Mouse (Mus musculus) forebrain, embryonic 14.5 days (tissue): Measurements from ENCODE around the gene Ezh1. TPM values are rescaled to one million over a fixed set of nuclear protein-coding genes. Genes with fewer than 3 reads are reported as not detected.
A peak's percentile ranks its signal among the peaks of the same experiment; 100 is the strongest.

ENCODE experiments used
- ATAC-seq: fragments of 200-750 bp; cut with Nextera tagmentation; 2 replicates; pipeline ENCODE4 v1.8.0; 2017; ENCODE audit warnings: mild to moderate bottlenecking, moderate library complexity
- DNase-seq: peaks from one replicate; pipeline ENCODE4 v3.0.0-alpha.2; 2015; ENCODE audit warnings: low spot score
- H3K27ac ChIP-seq: fragments of 300-500 bp; sonication (generic); 2 replicates; pipeline ENCODE4 v1.5.1; 2014; ENCODE audit warnings: low read depth, mild to moderate bottlenecking, control low read depth, low read length, moderate library complexity
- H3K27me3 ChIP-seq: fragments of 300-500 bp; sonication (generic); replicated peaks from 2 replicates; pipeline ENCODE4 v1.6.1; 2014; ENCODE audit warnings: low read length, control low read depth, mixed read lengths; ENCODE audit not compliant: control insufficient read depth, insufficient read depth
- H3K36me3 ChIP-seq: fragments of 300-500 bp; sonication (generic); 2 replicates; pipeline ENCODE4 v1.6.1; 2014; ENCODE audit warnings: low read length, control low read depth; ENCODE audit not compliant: control insufficient read depth, insufficient read depth
- H3K4me1 ChIP-seq: fragments of 300-500 bp; sonication (generic); 2 replicates; pipeline ENCODE4 v1.6.1; 2014; ENCODE audit warnings: antibody characterized with exemption, low read length, control low read depth; ENCODE audit not compliant: control insufficient read depth, insufficient read depth
- H3K4me2 ChIP-seq: fragments of 300-500 bp; sonication (generic); 2 replicates; pipeline ENCODE4 v1.6.1; 2014; ENCODE audit warnings: mild to moderate bottlenecking, control low read depth, low read length
- H3K4me3 ChIP-seq: fragments of 300-500 bp; sonication (generic); 2 replicates; pipeline ENCODE4 v1.5.1; 2014; ENCODE audit warnings: low read depth, low read length, control low read depth
- H3K9ac ChIP-seq: fragments of 300-500 bp; sonication (generic); 2 replicates; pipeline ENCODE4 v1.6.1; 2014; ENCODE audit warnings: mild to moderate bottlenecking, low read length, control low read depth, moderate library complexity
- H3K9me3 ChIP-seq: fragments of 300-500 bp; sonication (generic); replicated peaks from 2 replicates; pipeline ENCODE4 v1.6.1; 2016; ENCODE audit warnings: low read length, control low read depth, mixed read lengths; ENCODE audit not compliant: control insufficient read depth
- WGBS: fragments of 180-500 bp; shearing (Covaris S2); extraction: QIAGEN DNeasy Blood & Tissue Kit; methylation state at CpG from one replicate; pipeline ENCODE4 v1.1.7; 2014; 5-methylcytosine and 5-hydroxymethylcytosine counted together
- polyA plus RNA-seq: library from polyadenylated mRNA; unstranded; fragments of >200 nt; fragmentation: Nextera tagmentation; extraction: Ambion mirVana; gene quantifications from 2 replicates; pipeline ENCODE4 v1.2.1, GENCODE M21; 2014

Ezh1 gene
- polyA plus RNA-seq, 1 experiment from 2014 or later: 16.1 TPM

DNA sequence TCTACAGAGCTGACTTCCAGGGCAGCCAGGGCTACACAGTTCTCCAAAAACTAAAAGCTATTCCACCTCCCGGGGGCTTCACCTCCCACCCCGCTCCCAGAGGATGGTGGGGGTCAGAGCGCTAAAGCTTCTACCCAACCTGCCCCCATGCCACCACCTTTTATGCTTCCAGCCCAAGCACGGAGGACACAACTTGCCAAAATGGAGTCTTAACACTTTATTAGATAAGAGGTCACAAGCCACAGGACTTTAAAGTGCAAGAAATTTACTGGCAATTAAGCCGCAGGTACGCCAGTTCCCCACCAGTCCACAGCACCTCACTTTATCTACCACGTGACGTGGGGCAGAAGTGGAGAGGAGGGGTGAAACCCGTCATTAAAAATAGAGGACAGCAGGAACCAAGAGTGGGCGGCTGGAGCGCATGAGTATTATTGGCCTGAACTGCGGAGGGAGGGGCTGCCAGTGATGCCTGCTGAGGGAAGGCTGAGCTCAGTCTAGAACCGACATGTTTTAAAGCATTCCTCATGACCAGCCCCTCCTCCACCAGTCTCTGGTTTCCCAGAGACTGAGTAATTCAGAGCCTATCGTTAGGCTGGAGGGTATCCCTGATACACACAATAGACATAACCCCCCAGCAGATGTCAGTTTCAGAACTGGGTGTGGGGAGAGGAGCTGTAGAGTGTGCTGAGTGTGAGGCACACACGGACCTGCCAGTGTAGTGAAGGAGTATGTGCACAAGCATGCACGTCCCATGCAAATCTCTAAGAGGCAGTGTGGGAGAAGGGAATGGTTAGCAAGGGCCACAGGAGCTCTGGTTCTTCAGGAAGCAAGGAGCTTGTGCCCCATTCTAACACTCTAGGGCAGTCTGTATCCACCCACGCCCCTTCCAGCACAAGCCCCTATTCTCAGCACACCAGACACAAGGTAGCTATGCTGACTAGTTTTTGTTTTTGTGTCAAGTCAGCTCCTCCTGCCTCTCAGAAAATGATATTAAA, 35.1 kb downstream of the Ezh1 start:
- Histone ChIP-seq H3K4me1 (peaks cover 3% of the 10 kb centered on the region), H3K4me2 (no peak overlapping the region), H3K9me3 (no peaks in the 10 kb centered on the region), H3K4me3 (no peak overlapping the region), H3K27me3 (no peaks in the 10 kb centered on the region), H3K36me3 (peaks cover 9% of the 10 kb centered on the region), H3K27ac (no peak overlapping the region), H3K9ac (no peak overlapping the region)
- DNase-seq: no peak
- 56% methylated on average over 17 of the region's 17 CpGs for WGBS
- ATAC-seq: no peak

DNA sequence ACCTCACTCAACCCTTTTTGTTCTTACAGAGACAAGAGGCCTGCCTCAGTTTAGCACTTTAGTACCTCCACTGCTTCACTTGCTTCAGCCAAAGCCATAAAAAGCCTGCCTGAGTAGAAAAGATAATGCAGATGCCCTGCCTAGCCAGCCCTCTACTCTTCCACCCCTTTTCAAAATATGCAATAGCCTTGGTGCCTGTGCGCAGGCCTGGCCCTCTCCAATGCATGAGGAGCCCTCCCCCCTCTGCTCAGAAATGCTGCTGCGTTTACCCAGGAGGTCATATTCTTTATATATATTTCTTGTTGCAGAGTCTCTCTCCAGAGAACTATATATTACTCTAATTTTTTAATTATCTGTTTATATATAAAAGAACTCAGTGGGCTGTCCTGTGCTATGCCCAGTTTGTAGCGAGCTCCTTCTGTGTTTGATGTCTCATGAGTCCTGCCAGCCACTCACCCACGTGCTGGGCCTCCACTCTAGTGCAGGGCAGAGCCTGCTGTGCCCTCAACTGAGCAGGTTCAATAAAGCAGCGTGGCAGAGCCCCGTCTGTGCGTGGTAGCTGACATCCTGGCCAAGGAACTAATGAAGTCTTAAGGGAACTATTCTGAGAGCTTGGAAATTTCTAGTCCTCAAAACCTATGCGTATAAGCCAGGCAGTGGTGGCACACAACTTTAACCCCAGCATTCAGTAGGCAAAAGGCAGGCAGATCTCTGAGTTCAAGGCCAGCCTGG, 35.9 kb downstream of the Ezh1 start:
- DNase-seq (no peak), ATAC-seq (peak; percentile 46; the same call in 1 of the 2 replicates)
- H3K36me3 ChIP-seq: peaks cover 9% of the 10 kb centered on the region
- peaks cover 3% of the 10 kb centered on the region for H3K4me1 ChIP-seq
- no peaks in the 10 kb centered on the region for H3K27me3 ChIP-seq
- no peak overlapping the region for H3K4me2 ChIP-seq
- peak overlapping the region; percentile 71 for H3K27ac ChIP-seq
- H3K4me3 ChIP-seq: no peak overlapping the region
- WGBS: 54% methylated on average over 8 of the region's 8 CpGs
- H3K9ac ChIP-seq: peak overlapping the region; percentile 21; the same call in 1 of the 2 replicates
- no peaks in the 10 kb centered on the region for H3K9me3 ChIP-seq

DNA sequence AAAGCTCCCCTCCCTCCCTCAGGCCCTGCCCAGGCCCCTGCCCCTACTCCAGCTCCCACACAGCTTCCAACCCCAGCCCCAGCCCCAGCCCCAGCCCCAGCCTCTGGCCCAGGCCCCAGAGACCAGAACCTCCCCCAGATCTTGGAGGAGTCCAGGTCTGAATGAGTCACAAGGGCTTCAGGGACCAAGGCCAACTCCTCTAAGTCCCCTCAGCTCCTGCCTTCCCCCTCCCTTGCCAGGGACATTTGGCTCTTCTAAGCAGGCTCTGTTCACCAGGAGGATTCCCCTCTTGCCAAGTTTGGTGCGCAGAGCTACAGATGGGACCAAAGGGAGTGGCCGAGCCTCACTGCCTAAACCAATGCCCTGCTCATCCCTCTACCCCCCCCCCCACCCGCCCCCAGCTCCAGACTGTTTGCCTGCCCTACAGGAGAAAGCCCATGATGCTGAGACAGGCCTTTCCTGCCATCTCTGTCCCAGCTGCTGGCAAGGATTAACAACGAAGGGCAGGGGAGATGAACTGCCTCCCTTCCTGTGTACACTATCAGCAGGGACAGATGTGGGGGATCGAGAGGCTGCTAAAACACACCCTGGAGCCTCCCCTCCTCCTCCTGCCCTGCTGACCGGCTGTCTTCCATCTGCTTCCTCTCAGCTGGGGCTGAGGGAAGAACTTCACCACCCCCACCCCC, 36.6 kb downstream of the Ezh1 start:
- H3K4me2 ChIP-seq: no peak overlapping the region
- no peaks in the 10 kb centered on the region for H3K9me3 ChIP-seq
- ATAC-seq (peak; percentile 72), DNase-seq (peak; percentile 81)
- peak overlapping the region; percentile 71 for H3K27ac ChIP-seq
- WGBS: 20% methylated on average over 6 of the region's 6 CpGs
- H3K9ac ChIP-seq: no peak overlapping the region; the same call in 1 of the 2 replicates
- no peak overlapping the region for H3K4me3 ChIP-seq
- no peaks in the 10 kb centered on the region for H3K27me3 ChIP-seq
- peaks cover 3% of the 10 kb centered on the region for H3K4me1 ChIP-seq
- peaks cover 4% of the 10 kb centered on the region; the same call in 1 of the 2 replicates for H3K36me3 ChIP-seq

DNA sequence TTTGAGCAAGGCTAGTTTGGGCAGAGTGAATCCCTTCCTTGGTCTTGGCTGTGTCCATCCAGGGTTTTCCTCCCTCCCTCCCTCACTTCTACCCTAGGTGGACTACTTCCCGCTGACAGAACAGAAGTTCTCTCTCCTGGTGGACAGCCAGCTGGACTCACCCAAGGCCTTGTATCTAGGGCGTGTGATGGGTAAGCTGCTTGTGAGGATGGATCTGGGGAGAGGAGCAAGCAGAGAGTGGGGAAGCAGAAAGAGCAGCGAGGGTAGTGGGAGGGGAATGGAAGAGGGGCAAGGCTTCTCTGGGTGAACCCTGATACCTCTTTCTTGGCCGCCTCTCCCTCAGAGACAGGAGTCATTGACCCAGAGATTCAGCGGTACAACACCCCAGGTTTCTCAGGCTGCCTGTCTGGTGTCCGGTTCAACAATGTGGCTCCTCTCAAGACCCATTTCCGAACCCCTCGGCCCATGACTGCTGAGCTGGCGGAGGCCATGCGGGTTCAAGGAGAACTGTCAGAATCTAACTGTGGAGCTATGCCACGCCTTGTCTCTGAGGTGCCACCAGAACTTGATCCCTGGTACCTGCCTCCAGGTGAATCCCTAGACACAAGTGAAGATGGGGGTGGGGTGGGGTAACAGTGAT, 38.0 kb downstream of the Ezh1 start:
- H3K4me2 ChIP-seq: no peak overlapping the region
- H3K9me3 ChIP-seq: no peaks in the 10 kb centered on the region
- no peaks in the 10 kb centered on the region for H3K36me3 ChIP-seq
- ATAC-seq: no peak
- H3K4me3 ChIP-seq: no peak overlapping the region
- no peaks in the 10 kb centered on the region for H3K27me3 ChIP-seq
- 84% methylated on average over 11 of the region's 11 CpGs for WGBS
- H3K9ac ChIP-seq: no peak overlapping the region
- no peak for DNase-seq
- peaks cover 3% of the 10 kb centered on the region for H3K4me1 ChIP-seq
- H3K27ac ChIP-seq: no peak overlapping the region

DNA sequence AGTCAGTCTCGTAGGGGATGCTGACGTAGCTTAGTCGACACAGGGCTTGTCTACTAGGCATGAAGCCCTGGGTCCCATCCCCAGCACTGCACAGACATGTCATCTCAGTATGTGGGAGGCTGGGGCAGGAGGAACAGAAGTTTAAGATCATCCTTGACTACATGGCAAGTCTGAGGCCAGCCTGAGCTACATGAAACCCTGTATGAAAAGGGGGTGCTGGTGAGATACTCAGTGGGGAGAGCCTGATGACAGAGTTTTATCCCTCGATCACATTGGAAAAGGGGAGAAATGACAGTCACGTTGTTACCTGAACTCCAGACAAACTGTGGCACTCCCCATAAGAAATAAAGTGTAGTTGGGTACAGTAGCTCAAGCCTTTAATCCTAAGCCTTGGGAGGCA, 38.7 kb downstream of the Ezh1 start:
- DNase-seq: no peak
- no peaks in the 10 kb centered on the region for H3K27me3 ChIP-seq
- no peak overlapping the region for H3K4me2 ChIP-seq
- no peaks in the 10 kb centered on the region for H3K9me3 ChIP-seq
- no peak overlapping the region for H3K9ac ChIP-seq
- peaks cover 3% of the 10 kb centered on the region for H3K4me1 ChIP-seq
- H3K36me3 ChIP-seq: no peaks in the 10 kb centered on the region
- ATAC-seq: no peak
- no peak overlapping the region for H3K4me3 ChIP-seq
- WGBS: 93% methylated on average over 5 of the region's 5 CpGs
- H3K27ac ChIP-seq: no peak overlapping the region

DNA sequence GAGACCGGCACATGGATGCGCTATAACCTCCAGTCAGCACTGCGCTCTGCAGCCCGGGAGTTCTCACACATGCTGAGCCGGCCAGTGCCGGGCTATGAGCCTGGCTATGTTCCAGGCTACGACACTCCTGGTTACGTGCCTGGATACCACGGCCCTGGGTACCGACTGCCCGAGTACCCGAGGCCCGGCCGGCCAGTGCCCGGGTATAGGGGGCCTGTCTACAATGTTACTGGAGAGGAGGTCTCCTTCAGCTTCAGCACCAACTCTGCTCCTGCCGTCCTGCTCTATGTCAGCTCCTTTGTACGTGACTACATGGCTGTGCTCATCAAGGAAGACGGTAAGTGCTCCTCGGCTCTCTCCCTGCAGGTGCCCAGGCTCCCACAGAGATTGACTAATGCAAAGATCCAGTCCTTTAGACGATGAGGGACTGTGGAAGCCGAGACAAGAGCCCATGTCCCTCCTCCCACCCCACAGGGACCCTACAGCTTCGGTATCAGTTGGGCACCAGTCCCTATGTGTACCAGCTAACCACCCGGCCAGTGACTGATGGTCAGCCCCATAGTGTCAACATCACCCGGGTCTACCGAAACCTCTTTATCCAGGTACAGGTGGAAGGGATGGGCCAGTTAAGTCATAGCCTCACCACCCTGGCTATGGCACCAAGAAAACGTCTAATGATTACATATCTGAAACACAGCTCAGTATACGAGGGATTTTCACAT, 39.6 kb downstream of the Ezh1 start:
- Histone ChIP-seq H3K27ac (no peak overlapping the region), H3K36me3 (no peaks in the 10 kb centered on the region), H3K4me1 (peaks cover 3% of the 10 kb centered on the region), H3K27me3 (no peaks in the 10 kb centered on the region), H3K9ac (no peak overlapping the region), H3K4me3 (no peak overlapping the region), H3K4me2 (no peak overlapping the region), H3K9me3 (no peaks in the 10 kb centered on the region)
- no peak for DNase-seq
- 86% methylated on average over 27 of the region's 27 CpGs for WGBS
- ATAC-seq: no peak

DNA sequence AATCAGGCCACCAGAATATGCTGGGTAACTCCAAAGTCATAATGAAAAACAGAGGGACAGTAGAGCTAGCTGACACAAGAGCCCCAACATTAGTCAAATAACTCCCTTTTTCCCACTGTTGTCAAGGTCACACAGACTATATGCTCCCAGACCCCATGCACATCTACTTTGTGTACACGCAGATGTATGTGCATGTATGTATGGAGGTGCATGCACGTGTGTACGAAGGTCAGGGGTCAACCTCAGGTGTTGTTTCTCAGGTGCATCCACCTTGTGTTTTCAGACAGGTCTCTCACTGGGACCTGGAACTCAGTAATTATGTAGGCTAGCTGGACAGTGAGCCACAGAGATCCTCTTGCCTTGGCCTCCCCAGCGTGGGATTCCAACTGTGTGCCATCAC, 40.8 kb downstream of the Ezh1 start:
- Histone ChIP-seq H3K4me3 (no peak overlapping the region), H3K4me1 (peaks cover 3% of the 10 kb centered on the region), H3K27ac (no peak overlapping the region), H3K36me3 (no peaks in the 10 kb centered on the region), H3K27me3 (no peaks in the 10 kb centered on the region), H3K9me3 (no peaks in the 10 kb centered on the region), H3K9ac (no peak overlapping the region), H3K4me2 (no peak overlapping the region)
- no peak for DNase-seq
- no peak for ATAC-seq
- WGBS: 85% methylated on average over 4 of the region's 4 CpGs

DNA sequence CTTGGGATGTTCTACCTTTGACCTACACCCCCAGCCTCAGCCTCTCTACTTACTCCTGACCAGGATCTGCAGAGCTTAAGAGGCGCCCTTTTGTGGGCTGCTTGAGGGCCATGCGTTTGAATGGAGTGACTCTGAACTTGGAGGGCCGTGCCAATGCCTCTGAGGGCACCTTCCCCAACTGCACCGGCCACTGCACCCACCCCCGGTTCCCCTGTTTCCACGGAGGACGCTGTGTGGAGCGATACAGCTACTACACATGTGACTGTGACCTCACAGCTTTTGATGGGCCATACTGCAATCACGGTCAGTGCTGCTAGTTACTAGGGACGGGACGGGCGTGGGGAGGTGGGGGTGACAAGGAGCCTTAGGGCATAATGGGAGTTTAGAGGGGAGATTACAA, 41.3 kb downstream of the Ezh1 start:
- Histone ChIP-seq H3K36me3 (no peaks in the 10 kb centered on the region), H3K9me3 (no peaks in the 10 kb centered on the region), H3K27me3 (no peaks in the 10 kb centered on the region), H3K27ac (no peak overlapping the region), H3K9ac (no peak overlapping the region), H3K4me2 (no peak overlapping the region), H3K4me3 (no peak overlapping the region), H3K4me1 (peaks cover 3% of the 10 kb centered on the region)
- DNase-seq: no peak
- no peak for ATAC-seq
- WGBS: 89% methylated on average over 12 of the region's 12 CpGs
